Mouse (Mus musculus): ENCODE measurements around the gene Ctnna3.

DNA sequence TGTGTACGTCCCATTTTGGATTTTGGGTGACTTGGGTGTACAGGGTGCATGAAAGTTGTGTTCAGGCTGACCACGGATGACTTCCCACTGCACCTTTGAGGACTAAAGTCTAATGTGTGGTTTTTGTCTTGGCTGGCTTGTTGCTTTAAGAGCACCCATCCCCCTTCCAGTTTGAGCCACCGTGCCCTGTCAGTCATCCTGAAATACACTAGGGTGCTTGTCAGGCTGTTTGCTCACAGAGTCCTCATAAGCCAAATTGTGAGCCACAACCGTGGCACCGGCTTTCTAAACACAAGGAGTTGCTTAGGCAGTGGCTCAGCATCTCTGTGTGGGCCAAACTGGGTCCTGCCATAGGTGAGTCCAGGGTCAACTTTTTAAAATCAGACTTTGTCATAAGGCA, 50.2 kb downstream of the Ctnna3 start:
- TF ChIP-seq CTCF (IDR thresholded peaks at IDR 0.05; ENCODE audit: low read depth) (no peak), EP300 (IDR thresholded peaks at IDR 0.05; ENCODE audit: low read depth) (no peak)
